Mouse (Mus musculus) spleen, adult 18-20 months (tissue): ENCODE results near the gene Srd5a3.

Source experiments
- DNase-seq, 2 experiments: peaks; one replicate each; pipeline ENCODE4 v3.0.0; 2022; ENCODE audit warnings: mixed read lengths in 2 of 2

The Srd5a3 gene

DNA sequence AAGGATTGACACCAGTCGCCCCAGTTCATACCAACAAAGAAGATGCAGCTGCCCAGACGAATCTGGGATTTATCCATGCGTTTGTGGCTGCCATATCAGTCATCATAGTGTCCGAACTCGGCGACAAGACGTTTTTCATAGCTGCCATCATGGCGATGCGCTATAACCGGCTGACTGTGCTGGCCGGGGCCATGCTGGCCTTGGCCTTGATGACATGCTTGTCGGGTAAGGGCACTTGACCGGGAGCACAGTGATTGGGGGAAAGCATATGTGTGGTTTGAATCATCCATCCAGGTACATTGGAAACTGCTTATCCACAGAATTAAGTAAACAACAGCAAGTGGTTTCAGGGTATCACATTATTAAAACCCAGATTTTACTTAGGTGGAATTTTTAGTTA is 59.3 kb downstream of the Srd5a3 start:
- DNase-seq: no peak

DNA sequence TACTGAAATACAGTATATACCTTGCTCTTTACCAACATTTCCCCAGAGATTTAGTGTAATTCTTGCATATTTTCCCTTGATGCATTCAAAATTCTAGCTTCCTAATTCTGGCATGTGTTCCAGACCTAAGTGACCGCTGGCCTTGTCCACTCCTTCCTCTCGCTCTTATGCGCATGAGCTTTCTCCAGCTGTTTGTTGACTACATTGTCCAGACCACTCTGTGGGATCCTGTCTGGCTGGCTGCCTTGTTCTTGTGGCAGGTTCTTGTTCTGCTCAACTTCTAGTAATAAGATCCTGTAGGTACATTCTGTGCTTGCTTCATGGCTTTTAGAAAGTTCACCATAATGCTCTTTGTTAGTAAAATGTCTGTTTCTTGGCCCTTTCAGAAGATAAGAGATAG is 63.1 kb downstream of the Srd5a3 start:
- no peak for DNase-seq
